Mouse (Mus musculus) myocyte (in vitro differentiated cells): Measurements from ENCODE around the gene Dlg2.

Experiments
- CEBPB ChIP-seq: IDR thresholded peaks from 2 replicates; pipeline ENCODE4 v1.6.1; 2011; ENCODE audit warnings: mild to moderate bottlenecking, moderate library complexity; ENCODE audit not compliant: poor library complexity, insufficient read depth, severe bottlenecking
- E2F4 ChIP-seq: IDR thresholded peaks from one replicate; pipeline ENCODE4 v1.6.1; 2011; ENCODE audit warnings: mild to moderate bottlenecking, control low read depth, moderate library complexity; ENCODE audit not compliant: insufficient read depth
- MAX ChIP-seq: IDR thresholded peaks from one replicate; pipeline ENCODE4 v1.6.1; 2011; ENCODE audit warnings: low read depth, mild to moderate bottlenecking, control low read depth
- MYOD1 ChIP-seq, 3 experiments: IDR thresholded peaks; one replicate each; pipeline ENCODE4 v1.6.1; 2011; ENCODE audit warnings: control low read depth in 2 of 3, low read depth in 2 of 3, mild to moderate bottlenecking in 2 of 3, moderate library complexity in 1 of 3; ENCODE audit not compliant: insufficient read length in 2 of 3, control insufficient read depth in 1 of 3
- MYOG ChIP-seq, 3 experiments: IDR thresholded peaks; one replicate each; pipeline ENCODE4 v1.6.1; 2011; ENCODE audit warnings: control low read depth in 2 of 3, low read depth in 2 of 3, mild to moderate bottlenecking in 2 of 3; ENCODE audit not compliant: insufficient read length in 2 of 3, control insufficient read depth in 1 of 3, insufficient read depth in 1 of 3
- POLR2A ChIP-seq: IDR thresholded peaks from one replicate; pipeline ENCODE4 v1.6.1; 2011; ENCODE audit warnings: low read depth, mild to moderate bottlenecking, control low read depth, moderate library complexity; ENCODE audit not compliant: insufficient read length
- POLR2AphosphoS2 ChIP-seq: IDR thresholded peaks from one replicate; pipeline ENCODE4 v1.6.1; 2011; ENCODE audit warnings: low read depth, control low read depth; ENCODE audit not compliant: insufficient read length
- SRF ChIP-seq: IDR thresholded peaks from one replicate; pipeline ENCODE4 v1.6.1; 2011; ENCODE audit warnings: low read depth; ENCODE audit not compliant: control insufficient read depth, insufficient read length
- TCF12 ChIP-seq: IDR thresholded peaks from one replicate; pipeline ENCODE4 v1.6.1; 2011; ENCODE audit warnings: mild to moderate bottlenecking, control low read depth; ENCODE audit not compliant: poor library complexity, insufficient read depth, severe bottlenecking
- TCF3 ChIP-seq: IDR thresholded peaks from one replicate; pipeline ENCODE4 v1.6.1; 2011; ENCODE audit warnings: low read depth, control low read depth; ENCODE audit not compliant: insufficient read length
- USF1 ChIP-seq: IDR thresholded peaks from one replicate; pipeline ENCODE4 v1.6.1; 2011; ENCODE audit warnings: low read depth, mild to moderate bottlenecking, control low read depth, moderate library complexity

DNA sequence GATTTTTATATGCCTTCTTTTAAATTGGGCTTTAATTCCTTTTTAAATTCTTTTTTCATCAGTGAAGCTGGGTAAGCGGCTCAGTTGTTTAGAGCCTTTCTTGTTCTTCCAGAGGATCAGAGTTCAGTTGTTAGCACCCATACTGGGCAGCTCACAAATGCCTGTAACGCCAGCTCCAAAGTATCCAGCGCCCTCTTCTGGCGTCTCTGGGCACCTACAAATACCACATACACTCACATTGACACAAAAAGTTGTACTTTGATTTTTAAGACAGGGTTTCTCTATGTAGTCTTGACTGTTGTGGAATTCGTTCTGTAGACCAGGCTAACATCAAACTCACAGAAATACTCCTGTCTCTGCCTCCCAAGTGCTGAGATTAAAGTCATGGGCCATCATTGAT, 1932.0 kb downstream of the Dlg2 start:
- TF ChIP-seq E2F4 (no peak), SRF (no peak), TCF12 (no peak), POLR2A (no peak), USF1 (no peak), CEBPB (no peak), MAX (no peak), TCF3 (no peak), MYOG (IDR thresholded peaks at IDR 0.05; ENCODE audit: control insufficient read depth in 1 of 3, insufficient read depth in 1 of 3, insufficient read length in 2 of 3, low read depth in 2 of 3) (no peak), MYOD1 (IDR thresholded peaks at IDR 0.05; ENCODE audit: control insufficient read depth in 1 of 3, insufficient read length in 2 of 3, low read depth in 2 of 3) (no peak), POLR2AphosphoS2 (no peak)
